Mouse (Mus musculus): ENCODE measurements around the gene Mtx2.

Mtx2 gene

DNA sequence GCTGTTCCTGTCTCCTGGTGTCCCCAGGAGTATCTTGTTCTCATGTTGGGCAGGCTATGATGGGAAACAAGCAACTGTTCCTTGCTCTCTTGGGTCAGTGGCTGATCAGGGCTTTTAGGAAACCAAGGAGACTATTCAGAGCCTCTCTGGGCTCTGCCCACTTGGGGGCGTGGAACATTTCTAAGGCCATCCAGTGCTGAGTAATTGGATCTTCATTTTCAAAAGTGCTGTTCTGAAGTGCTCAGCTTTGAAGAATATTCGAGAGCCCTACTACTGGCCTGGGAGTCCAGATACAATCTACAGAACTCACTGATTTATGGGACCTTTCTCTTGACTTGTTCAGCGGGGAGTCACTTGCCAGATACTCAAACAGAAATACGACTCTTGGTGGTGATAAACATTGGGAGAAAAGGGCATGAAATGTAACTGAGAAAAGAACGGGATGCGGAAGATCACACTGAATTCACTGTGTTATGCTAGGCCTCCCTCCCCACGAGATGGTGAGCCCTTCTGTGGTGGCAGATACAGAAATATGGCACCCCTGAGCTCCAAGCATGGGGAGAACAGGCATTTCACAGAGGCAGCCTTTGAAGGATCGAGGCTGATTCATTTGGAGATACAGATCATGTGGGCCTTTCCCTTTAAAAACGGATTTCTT, 92.4 kb downstream of the Mtx2 start:
- no peak for DNase-seq (ENCODE audit: low read depth)

DNA sequence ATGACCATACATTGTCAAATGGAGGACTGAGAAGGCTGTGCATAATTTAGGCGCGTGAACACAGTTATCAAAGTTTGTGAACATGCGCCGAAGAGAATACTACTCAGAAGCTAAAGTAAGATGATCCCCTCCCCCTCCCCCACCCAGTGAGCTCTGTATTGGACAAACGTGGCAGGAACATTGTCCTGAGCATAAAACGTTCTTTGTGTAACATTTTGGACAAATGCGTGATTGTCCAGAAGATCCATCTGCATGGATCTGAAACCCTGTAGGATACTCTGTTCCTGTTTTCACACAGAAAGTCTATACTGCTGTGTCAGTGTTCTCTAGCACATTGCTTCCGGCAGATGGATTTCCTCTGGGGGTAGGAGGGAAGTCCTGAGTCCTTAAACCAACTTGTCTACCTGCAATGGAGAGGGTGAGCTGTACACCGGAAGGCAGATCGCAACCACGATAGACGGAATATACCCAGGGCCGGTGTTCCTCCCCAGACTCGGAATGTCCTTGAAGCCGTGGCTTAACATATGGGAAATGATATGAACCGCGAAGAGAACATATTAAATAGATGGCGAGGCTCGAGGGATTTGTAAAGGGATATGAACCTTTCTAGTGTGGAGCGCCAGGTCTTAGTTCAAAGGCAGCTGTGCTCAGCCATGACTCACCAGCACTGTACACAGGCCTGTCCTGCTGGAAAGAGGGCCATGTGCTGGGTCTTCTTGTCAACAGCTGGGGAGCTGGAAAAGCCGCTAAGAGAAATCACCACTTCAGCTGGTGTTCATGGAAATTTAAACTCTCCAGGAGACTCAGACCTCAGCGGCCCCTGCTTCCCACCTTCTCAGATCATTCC, 100.6 kb downstream of the Mtx2 start:
- DNase-seq (ENCODE audit: low read depth), result peak; percentile 91
